Mouse (Mus musculus): ENCODE data around the gene Topaz1.

GRCm38 (mm10) chr9:122805053-122805844 lies 58.1 kb downstream of the Topaz1 start, which contains the start of gene Tcaim:
- TF ChIP-seq CTCF (IDR thresholded peaks at IDR 0.05; ENCODE audit: insufficient read depth, low read depth, low read length) (no peak), POLR2A (IDR thresholded peaks at IDR 0.05; ENCODE audit: insufficient read depth, low read depth, low read length) (peak; percentile 81)
